In the genomic region with DNA sequence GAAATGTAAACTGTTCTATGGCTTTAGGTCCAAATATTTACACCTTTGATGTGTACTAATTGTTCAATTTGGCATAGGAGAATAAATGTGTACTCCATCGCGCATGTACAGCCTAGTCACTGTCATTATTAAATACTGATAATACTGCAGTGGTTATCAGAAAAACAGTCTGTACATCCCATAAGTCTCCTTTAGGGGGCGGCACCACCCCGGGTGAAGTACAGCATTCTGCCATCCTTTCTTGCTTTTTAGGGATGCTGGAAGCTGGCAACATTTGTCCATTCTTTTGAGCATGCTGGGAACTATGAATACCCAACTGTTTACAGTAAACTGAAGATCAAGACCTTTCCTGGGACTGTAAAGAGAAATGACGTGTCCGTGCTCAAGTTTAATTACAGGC, we compare ENCODE assay signal across 10 mouse cellular contexts.
DNase-seq lines count a peak whose midpoint lies in the region; ATAC-seq lines count a peak whose summit lies in the region.
"Had no signal": no experiment of that assay in that cellular context is flagged by ENCODE, and none has a peak within 500 bp of the region (broad histone marks: within the 10 kb centered on the region; RNA-seq: fewer than 3 reads in every experiment).

No protein-coding gene starts in this region.

- no peak overlapping the region for H3K27ac ChIP-seq in forebrain, embryonic 15.5 days (replicated peaks)
- no peak overlapping the region for H3K27ac ChIP-seq in forebrain, embryonic 12.5 days
- H3K27ac ChIP-seq: embryonic facial prominence, embryonic 12.5 days; midbrain, embryonic 12.5 days had no signal

- no peak overlapping the region for H3K4me3 ChIP-seq in forebrain, embryonic 15.5 days
- H3K4me3 ChIP-seq in forebrain, embryonic 12.5 days (replicated peaks): no peak overlapping the region
- H3K4me3 ChIP-seq: embryonic facial prominence, embryonic 12.5 days; midbrain, embryonic 12.5 days had no signal

- peak; percentile 7 for DNase-seq in NIH3T3 (ENCODE audit: low read depth)
- DNase-seq in cerebellum, postnatal 4 days (ENCODE audit: low spot score in 2 of 2): peak; percentile 30 to 67
- DNase-seq in left cerebral cortex, postnatal 14 days (ENCODE audit: low spot score in 2 of 2): peak; percentile 59 to 72
- DNase-seq in lung, postnatal 25 days (ENCODE audit: low spot score): no peak
- DNase-seq in thymus, postnatal 4 days: no peak
- no peak for DNase-seq in yolk sac, embryonic 10.5 days (ENCODE audit: low spot score)

- 63% methylated on average over 6 of the region's 6 CpGs for WGBS in forebrain, embryonic 15.5 days
- WGBS in forebrain, embryonic 12.5 days: 66% methylated on average over 6 of the region's 6 CpGs

- no peak overlapping the region for H3K4me2 ChIP-seq in forebrain, embryonic 15.5 days (replicated peaks)
- H3K4me2 ChIP-seq in forebrain, embryonic 12.5 days: no peak overlapping the region
- H3K4me2 ChIP-seq: embryonic facial prominence, embryonic 12.5 days; midbrain, embryonic 12.5 days had no signal

- H3K36me3 ChIP-seq in forebrain, embryonic 15.5 days: no peaks in the 10 kb centered on the region
- H3K36me3 ChIP-seq in forebrain, embryonic 12.5 days (replicated peaks): no peaks in the 10 kb centered on the region
- H3K36me3 ChIP-seq: embryonic facial prominence, embryonic 12.5 days; midbrain, embryonic 12.5 days had no signal

- no peak overlapping the region for H3K9ac ChIP-seq in forebrain, embryonic 15.5 days (replicated peaks)
- H3K9ac ChIP-seq in forebrain, embryonic 12.5 days: no peak overlapping the region
- H3K9ac ChIP-seq: embryonic facial prominence, embryonic 12.5 days; midbrain, embryonic 12.5 days had no signal

- H3K27me3 ChIP-seq in forebrain, embryonic 15.5 days: no peaks in the 10 kb centered on the region
- H3K27me3 ChIP-seq in forebrain, embryonic 12.5 days: no peaks in the 10 kb centered on the region
- H3K27me3 ChIP-seq: embryonic facial prominence, embryonic 12.5 days; midbrain, embryonic 12.5 days had no signal

- intact Hi-C loops in left cerebral cortex, postnatal 14 days (cut with DNase I): loop anchor here (5.0 to 10.0 kb wide), 2 partner anchors 363 to 740 kb away; partner anchors contain the start of gene Dlgap1

- H3K9me3 ChIP-seq in forebrain, embryonic 15.5 days: no peaks in the 10 kb centered on the region
- H3K9me3 ChIP-seq in forebrain, embryonic 12.5 days: no peaks in the 10 kb centered on the region
- H3K9me3 ChIP-seq: embryonic facial prominence, embryonic 12.5 days; midbrain, embryonic 12.5 days had no signal

- 0 out of 2 replicates have a peak, but pooled peaks have one; percentile 55 for ATAC-seq in forebrain, embryonic 15.5 days (replicated peaks)
- no peak for ATAC-seq in forebrain, embryonic 12.5 days (ENCODE audit: low FRiP score)

- no peaks in the 10 kb centered on the region for H3K4me1 ChIP-seq in forebrain, embryonic 15.5 days
- no peaks in the 10 kb centered on the region for H3K4me1 ChIP-seq in forebrain, embryonic 12.5 days
- H3K4me1 ChIP-seq: embryonic facial prominence, embryonic 12.5 days; midbrain, embryonic 12.5 days had no signal

Comparison
In these comparisons a context has a peak if more than half of its experiments do, and no peak if none do; other contexts are left out.
1. DNase-seq: peak in NIH3T3 (single experiment), cerebellum, postnatal 4 days (2 of 2) and left cerebral cortex, postnatal 14 days (2 of 2); none in lung, postnatal 25 days (single experiment), thymus, postnatal 4 days (single experiment) and yolk sac, embryonic 10.5 days (single experiment).